Mouse (Mus musculus) cerebral cortex, adult 2 months (tissue): ENCODE results near the gene Vmn1r116.

ENCODE experiments used
- WGBS: fragments of 180-500 bp; shearing (Covaris S2); methylation state at CpG from one replicate; pipeline ENCODE4 v1.1.7; 2018; 5-methylcytosine and 5-hydroxymethylcytosine counted together

The Vmn1r116 gene

DNA sequence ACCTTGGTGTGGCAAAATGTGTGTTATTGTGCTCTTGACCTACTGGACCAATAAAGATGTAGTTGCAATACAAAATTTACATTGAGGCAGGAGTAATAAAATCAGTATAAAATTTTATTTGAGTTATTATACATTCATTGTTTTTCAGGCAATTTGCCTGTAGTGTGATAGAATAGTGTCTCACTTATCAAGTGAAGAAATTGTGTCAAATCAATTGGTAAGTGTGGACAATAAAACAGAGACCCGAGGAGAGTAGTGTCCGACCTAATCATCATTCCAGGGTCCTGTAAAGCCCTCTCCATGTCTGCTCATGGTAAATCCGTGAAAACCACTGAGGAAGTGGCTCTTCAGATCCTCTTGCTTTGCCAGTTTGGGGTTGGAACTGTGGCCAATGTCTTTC is at the start of gene Vmn1r116:
Gene Vmn1r116, plus strand, starts transcription at position 301 of the 400 bp plus-strand sequence.
- 60% methylated on average over 3 of the region's 3 CpGs for WGBS

DNA sequence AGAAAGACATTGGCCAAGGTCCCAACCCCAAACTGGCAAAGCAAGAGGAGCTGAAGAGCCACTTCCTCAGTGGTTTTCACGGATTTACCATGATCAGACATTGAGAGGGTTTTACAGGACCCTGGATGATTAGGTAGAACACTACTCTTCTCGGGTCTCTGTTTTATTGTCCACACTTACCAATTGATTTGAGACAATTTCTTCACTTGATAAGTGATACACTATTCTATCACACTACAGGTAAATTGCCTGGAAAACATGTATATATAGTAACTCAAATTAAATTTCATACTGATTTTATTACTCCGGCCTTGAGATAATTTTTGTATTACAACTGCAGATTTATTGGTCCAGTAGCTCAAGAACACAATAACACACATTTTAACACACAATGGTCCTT is 27.2 kb upstream of the Vmn1r116 start, which contains the start of gene Vmn1r115:
Gene Vmn1r115, minus strand, starts transcription at position 101 of the 400 bp plus-strand sequence.
- WGBS: 92% methylated on average over 1 of the region's 3 CpGs

DNA sequence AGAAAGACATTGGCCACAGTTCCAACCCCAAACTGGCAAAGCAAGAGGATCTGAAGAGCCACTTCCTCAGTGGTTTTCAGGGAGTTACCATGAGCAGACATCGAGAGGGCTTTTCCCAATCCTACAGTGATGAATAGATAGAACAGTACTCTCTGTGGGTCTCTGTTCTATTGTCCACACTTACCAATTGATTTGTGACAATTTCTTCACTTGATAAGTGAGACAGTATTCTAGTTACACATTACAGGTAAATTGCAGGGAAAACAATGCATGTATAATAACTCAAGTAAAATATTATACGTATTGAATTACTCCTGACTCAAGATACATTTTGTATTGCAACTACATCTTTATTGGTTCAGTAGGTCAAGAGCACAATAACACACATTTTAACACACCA is 12.0 kb downstream of the Vmn1r116 start, which contains the start of gene Vmn1r117:
Gene Vmn1r117, minus strand, starts transcription at position 101 of the 400 bp plus-strand sequence.
- no CpG with 5 or more reads among the region's 2 CpGs for WGBS

DNA sequence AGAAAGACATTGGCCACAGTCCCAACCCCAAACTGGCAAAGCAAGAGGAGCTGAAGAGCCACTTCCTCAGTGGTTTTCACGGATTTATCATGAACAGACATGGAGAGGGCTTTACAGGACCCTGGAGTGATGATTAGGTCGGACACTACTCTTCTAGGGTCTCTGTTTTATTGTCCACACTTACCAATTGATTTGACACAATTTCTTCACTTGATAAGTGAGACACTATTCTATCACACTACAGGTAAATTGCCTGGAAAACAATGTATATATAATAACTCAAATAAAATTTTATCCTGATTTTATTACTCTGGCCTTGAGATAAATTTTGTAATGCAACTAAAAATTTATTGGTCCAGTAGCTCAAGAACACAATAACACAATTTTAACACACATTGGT is 40.2 kb downstream of the Vmn1r116 start, which contains the start of gene Vmn1r118:
Gene Vmn1r118, minus strand, starts transcription at position 101 of the 400 bp plus-strand sequence.
- WGBS: no CpG with 5 or more reads among the region's 2 CpGs
